Mouse (Mus musculus) testis, adult 2 months (tissue): ENCODE measurements around the gene Srsf4. TPM values are rescaled to one million over a fixed set of nuclear protein-coding genes. Genes with fewer than 3 reads are reported as not detected.

Source experiments
- H3K27ac ChIP-seq: fragments of 200-500 bp; 2 replicates; pipeline ENCODE4 v1.5.1; 2012; ENCODE audit warnings: low read depth, low read length; ENCODE audit not compliant: control insufficient read depth, insufficient read depth
- H3K27me3 ChIP-seq: fragments of 200-500 bp; 2 replicates; pipeline ENCODE4 v1.6.1; 2012; ENCODE audit warnings: mild to moderate bottlenecking, low read length, moderate library complexity; ENCODE audit not compliant: control insufficient read depth, insufficient read depth
- H3K36me3 ChIP-seq: fragments of 200-500 bp; 2 replicates; pipeline ENCODE4 v1.6.1; 2012; ENCODE audit warnings: mild to moderate bottlenecking, low read length; ENCODE audit not compliant: control insufficient read depth, insufficient read depth
- H3K4me1 ChIP-seq: fragments of 200-500 bp; 2 replicates; pipeline ENCODE4 v1.6.1; 2012; ENCODE audit warnings: low read length; ENCODE audit not compliant: control insufficient read depth, insufficient read depth
- H3K4me3 ChIP-seq: fragments of 200-500 bp; 2 replicates; pipeline ENCODE4 v1.5.1; 2012; ENCODE audit warnings: low read depth, mild to moderate bottlenecking, low read length, moderate library complexity, mixed read lengths; ENCODE audit not compliant: control insufficient read depth
- CTCF ChIP-seq: fragments of 200-500 bp; IDR thresholded peaks from 2 replicates; pipeline ENCODE4 v1.5.1; 2012; ENCODE audit warnings: low read depth, mild to moderate bottlenecking, inconsistent platforms, low read length, moderate library complexity; ENCODE audit not compliant: control insufficient read depth, insufficient read depth, insufficient replicate concordance
- POLR2A ChIP-seq: fragments of 200-500 bp; IDR thresholded peaks from 2 replicates; pipeline ENCODE4 v1.6.1; 2012; ENCODE audit warnings: low read depth, mild to moderate bottlenecking, inconsistent platforms, low read length, moderate library complexity; ENCODE audit not compliant: control insufficient read depth
- polyA plus RNA-seq: library from polyadenylated mRNA; depleted of rRNA; stranded (reverse); fragments of >200 nt; gene quantifications from 2 replicates; pipeline ENCODE4 v1.2.3, GENCODE M21; 2012

Srsf4 gene
- polyA plus RNA-seq, 1 experiment: 44.1 TPM

GRCm38 (mm10) chr4:131849986-131850638 lies 23.3 kb upstream of the Srsf4 start:
- Histone ChIP-seq H3K27ac (no peak overlapping the region), H3K27me3 (no peaks in the 10 kb centered on the region)
- TF ChIP-seq CTCF (no peak), POLR2A (no peak)

GRCm38 (mm10) chr4:131854950-131855349 lies 18.5 kb upstream of the Srsf4 start:
- H3K27ac ChIP-seq: no peak overlapping the region
- no peaks in the 10 kb centered on the region for H3K36me3 ChIP-seq
- H3K4me1 ChIP-seq: no peaks in the 10 kb centered on the region
- no peaks in the 10 kb centered on the region for H3K27me3 ChIP-seq
- TF ChIP-seq POLR2A (no peak), CTCF (no peak)
- H3K4me3 ChIP-seq: no peak overlapping the region

More at GRCm38 (mm10) chr4:131849986-131850638, 23.3 kb upstream of the Srsf4 start:
- H3K4me1 ChIP-seq: no peaks in the 10 kb centered on the region
- H3K4me3 ChIP-seq: no peak overlapping the region
- H3K36me3 ChIP-seq: no peaks in the 10 kb centered on the region

- H3K27me3 ChIP-seq: no peaks in the 10 kb centered on the region
- no peak overlapping the region for H3K4me3 ChIP-seq
- peak; percentile 88; the same call in 1 of the 2 replicates for TF ChIP-seq CTCF
- no peak for TF ChIP-seq POLR2A
- H3K36me3 ChIP-seq: no peaks in the 10 kb centered on the region
- H3K27ac ChIP-seq: no peak overlapping the region
- H3K4me1 ChIP-seq: no peaks in the 10 kb centered on the region
Measured at GRCm38 (mm10) chr4:131860492-131861340, 12.7 kb upstream of the Srsf4 start.

GRCm38 (mm10) chr4:131861341-131861739 lies 12.1 kb upstream of the Srsf4 start:
- Histone ChIP-seq H3K27me3 (no peaks in the 10 kb centered on the region), H3K4me3 (no peak overlapping the region), H3K27ac (no peak overlapping the region), H3K4me1 (no peaks in the 10 kb centered on the region), H3K36me3 (no peaks in the 10 kb centered on the region)
- TF ChIP-seq POLR2A (no peak), CTCF (no peak)

- Histone ChIP-seq H3K27me3 (no peaks in the 10 kb centered on the region), H3K4me3 (peak overlapping the region; percentile 98), H3K36me3 (no peaks in the 10 kb centered on the region), H3K4me1 (peaks cover 5% of the 10 kb centered on the region; the same call in 1 of the 2 replicates), H3K27ac (peak overlapping the region; percentile 78)
- TF ChIP-seq POLR2A: no peak
- no peak for TF ChIP-seq CTCF
Measured at GRCm38 (mm10) chr4:131872672-131873292, 635 bp upstream of the Srsf4 start.

- peaks cover 5% of the 10 kb centered on the region; the same call in 1 of the 2 replicates for H3K4me1 ChIP-seq
- H3K27ac ChIP-seq: peak overlapping the region; percentile 87
- no peaks in the 10 kb centered on the region for H3K27me3 ChIP-seq
- TF ChIP-seq POLR2A: no peak
- TF ChIP-seq CTCF: no peak
- H3K36me3 ChIP-seq: no peaks in the 10 kb centered on the region
- peak overlapping the region; percentile 98 for H3K4me3 ChIP-seq
Measured at GRCm38 (mm10) chr4:131874169-131874536, 736 bp downstream of the Srsf4 start.

GRCm38 (mm10) chr4:131874567-131874966 lies 1.1 kb downstream of the Srsf4 start:
- Histone ChIP-seq H3K36me3 (no peaks in the 10 kb centered on the region), H3K4me1 (peaks cover 5% of the 10 kb centered on the region; the same call in 1 of the 2 replicates), H3K4me3 (peak overlapping the region; percentile 98), H3K27me3 (no peaks in the 10 kb centered on the region), H3K27ac (peak overlapping the region; percentile 87)
- TF ChIP-seq POLR2A (no peak), CTCF (no peak)
